Mouse (Mus musculus) heart, adult 2 months (tissue): ENCODE data around the gene Gpc1. TPM values are rescaled to one million over a fixed set of nuclear protein-coding genes. Genes with fewer than 3 reads are reported as not detected.
A peak's percentile ranks its signal among the peaks of the same experiment; 100 is the strongest.

ENCODE experiments used
- DNase-seq, 2 experiments: peaks; one replicate each; pipeline ENCODE4 v3.0.0; 2021
- H3K27ac ChIP-seq: fragments of 200-600 bp; 2 replicates; pipeline ENCODE4 v1.8.1; 2022
- H3K27me3 ChIP-seq: fragments of 200-500 bp; 2 replicates; pipeline ENCODE4 v1.6.1; 2012; ENCODE audit warnings: mild to moderate bottlenecking, low read length, inconsistent platforms, mixed read lengths; ENCODE audit not compliant: control insufficient read depth, insufficient read depth
- H3K36me3 ChIP-seq: fragments of 200-500 bp; 2 replicates; pipeline ENCODE4 v1.6.1; 2012; ENCODE audit warnings: low read length, inconsistent platforms; ENCODE audit not compliant: control insufficient read depth, insufficient read depth
- H3K4me1 ChIP-seq: fragments of 200-500 bp; 2 replicates; pipeline ENCODE4 v1.6.1; 2011; ENCODE audit warnings: low read length; ENCODE audit not compliant: control insufficient read depth, insufficient read depth
- H3K4me3 ChIP-seq: fragments of 200-600 bp; 2 replicates; pipeline ENCODE4 v1.8.1; 2022
- H3K79me2 ChIP-seq: fragments of 200-500 bp; replicated peaks from 2 replicates; pipeline ENCODE4 v1.6.1; 2012; ENCODE audit warnings: mild to moderate bottlenecking, inconsistent platforms, low read length, moderate library complexity, mixed read lengths; ENCODE audit not compliant: control insufficient read depth, insufficient read depth
- H3K9ac ChIP-seq: fragments of 200-500 bp; 2 replicates; pipeline ENCODE4 v1.6.1; 2012; ENCODE audit warnings: low read depth, mild to moderate bottlenecking, control low read depth, inconsistent platforms, low read length, mixed read lengths
- CTCF ChIP-seq: fragments of 200-600 bp; IDR thresholded peaks from 2 replicates; pipeline ENCODE4 v1.8.1; 2022; ENCODE audit warnings: antibody characterized with exemption, mild to moderate bottlenecking, moderate library complexity
- EP300 ChIP-seq: fragments of 200-500 bp; IDR thresholded peaks from 2 replicates; pipeline ENCODE4 v1.6.1; 2011; ENCODE audit warnings: low read depth, low read length, control low read depth; ENCODE audit not compliant: insufficient read depth
- POLR2A ChIP-seq: fragments of 200-500 bp; IDR thresholded peaks from 2 replicates; pipeline ENCODE4 v1.6.1; 2011; ENCODE audit warnings: mild to moderate bottlenecking, low read depth, low read length, control low read depth; ENCODE audit not compliant: insufficient read depth
- WGBS: fragments of 180-500 bp; shearing (Covaris S2); methylation state at CpG from one replicate; pipeline ENCODE4 v1.1.7; 2018; 5-methylcytosine and 5-hydroxymethylcytosine counted together
- intact Hi-C: fragments of 180-260 bp; cut with DNase I; formaldehyde crosslinking; loops from one replicate; pipeline ENCODE4 v1.15.1; 2025
- microRNA-seq, 2 experiments: library from miRNA; unstranded; fragments of <30 nt; microRNA quantifications; one replicate each; pipeline ENCODE4 v1.2.0; 2021
- polyA plus RNA-seq: library from polyadenylated mRNA; depleted of rRNA; stranded (reverse); fragments of >200 nt; gene quantifications from 2 replicates; pipeline ENCODE4 v1.2.3, GENCODE M21; 2012; rRNA removed
- total RNA-seq, 2 experiments: library from RNA; stranded (reverse); gene quantifications; 2 replicates each; pipeline ENCODE4 v1.2.3; 2021

The Gpc1 gene
- total and polyA plus RNA-seq, 3 experiments = 249 to 505 (median 428) TPM

DNA sequence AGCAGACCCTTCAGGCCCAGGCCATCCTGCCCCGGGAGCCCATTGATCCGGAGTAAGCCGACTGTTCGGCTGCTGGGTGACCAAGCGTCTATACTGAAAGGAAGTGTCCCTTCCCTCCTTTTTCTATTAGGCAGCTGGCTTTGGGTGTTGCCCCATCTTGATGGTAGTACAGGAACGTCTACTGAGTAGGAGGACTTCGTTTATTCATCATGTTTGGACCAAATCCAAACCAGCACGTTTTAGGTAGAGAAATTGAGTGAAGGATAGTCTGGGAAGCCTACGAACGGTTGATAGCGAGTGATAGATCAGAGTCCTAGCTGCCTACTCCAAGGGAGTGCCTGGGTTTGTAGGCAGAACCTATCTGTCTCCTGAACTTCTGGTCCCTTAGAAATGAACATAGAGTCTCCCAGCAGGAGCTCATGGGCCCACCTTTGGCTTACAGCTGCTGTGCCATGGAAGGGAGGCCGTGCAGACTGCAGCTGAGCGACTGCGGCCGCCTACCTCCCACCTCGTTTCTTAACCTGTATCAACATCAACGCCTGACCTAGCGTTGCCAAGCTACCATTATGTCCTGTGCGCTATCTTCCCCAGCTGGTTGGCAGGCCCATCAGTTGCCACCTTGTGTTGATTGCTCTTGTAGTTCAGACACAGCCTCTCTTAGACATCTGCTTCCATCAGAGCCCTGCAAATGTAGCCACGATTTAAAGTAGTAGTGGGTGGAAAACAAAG, 76.4 kb downstream of the Gpc1 start:
- H3K27ac ChIP-seq = peak overlapping the region; percentile 91
- intact Hi-C loops = loop anchor here (1.0 kb wide), 1 partner anchor 27 kb away; the partner anchor contains the start of gene Capn10
- no peak for DNase-seq
- peaks cover 18% of the 10 kb centered on the region for H3K4me1 ChIP-seq
- H3K9ac ChIP-seq = peak overlapping the region; percentile 37
- TF ChIP-seq POLR2A (no peak), EP300 (no peak), CTCF (no peak)
- peak overlapping the region; percentile 87 for H3K4me3 ChIP-seq
- no peaks in the 10 kb centered on the region for H3K36me3 ChIP-seq
- WGBS = 48% methylated on average over 20 of the region's 20 CpGs
- no peaks in the 10 kb centered on the region for H3K27me3 ChIP-seq
- H3K79me2 ChIP-seq = no peaks in the 10 kb centered on the region

DNA sequence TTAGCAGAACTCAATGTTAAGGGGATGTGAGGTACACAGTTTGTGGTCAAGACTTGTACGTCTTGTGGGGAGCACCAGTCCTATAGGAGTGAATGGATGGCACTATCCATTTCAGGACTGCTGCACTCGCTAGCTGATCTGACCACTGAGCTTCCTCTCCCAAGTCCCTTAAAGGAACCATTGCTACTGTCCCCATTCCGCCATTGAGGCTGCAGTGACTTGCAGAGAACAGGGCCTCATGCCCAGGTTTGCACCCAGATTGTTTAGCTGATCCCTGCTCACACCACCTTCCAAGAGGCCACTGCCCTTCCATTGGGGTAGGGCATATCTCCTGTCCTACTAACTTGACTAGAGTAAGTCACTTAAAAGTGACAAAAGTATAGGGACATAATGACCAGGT, 77.2 kb downstream of the Gpc1 start:
- H3K36me3 ChIP-seq = no peaks in the 10 kb centered on the region
- WGBS = 98% methylated on average over 3 of the region's 3 CpGs
- TF ChIP-seq EP300 = no peak
- TF ChIP-seq CTCF = no peak
- intact Hi-C loops = no loop called here
- DNase-seq = peak in 1 of 2 experiments; percentile 16
- H3K4me3 ChIP-seq = no peak overlapping the region
- H3K27ac ChIP-seq = no peak overlapping the region
- no peaks in the 10 kb centered on the region for H3K27me3 ChIP-seq
- no peaks in the 10 kb centered on the region for H3K79me2 ChIP-seq
- H3K9ac ChIP-seq = no peak overlapping the region
- H3K4me1 ChIP-seq = peaks cover 18% of the 10 kb centered on the region

DNA sequence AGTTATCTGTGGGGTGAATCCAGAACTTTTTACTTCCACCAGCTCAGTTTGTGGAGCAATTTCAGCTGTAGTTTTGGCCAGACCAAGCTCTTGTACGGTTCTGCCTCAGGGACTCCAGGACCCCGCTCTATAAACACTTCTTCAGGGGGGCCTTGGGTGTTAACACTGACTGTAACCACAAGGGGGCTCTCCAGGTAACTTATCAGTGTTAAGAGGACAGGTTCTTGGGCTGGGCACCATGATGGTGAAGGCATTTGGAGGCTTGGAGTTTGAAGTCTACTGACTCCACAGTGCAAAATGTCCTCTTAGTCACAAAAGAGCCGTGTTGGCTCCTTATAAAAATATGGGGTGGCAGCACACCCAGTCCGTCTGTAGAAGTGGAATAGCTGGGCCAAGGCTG, 77.6 kb downstream of the Gpc1 start:
- H3K27me3 ChIP-seq = no peaks in the 10 kb centered on the region
- no peak for DNase-seq
- no peak overlapping the region for H3K9ac ChIP-seq
- WGBS = 80% methylated on average over 4 of the region's 4 CpGs
- H3K4me3 ChIP-seq = no peak overlapping the region
- H3K36me3 ChIP-seq = no peaks in the 10 kb centered on the region
- TF ChIP-seq EP300 (no peak), CTCF (peak; percentile 61)
- intact Hi-C loops = no loop called here
- no peaks in the 10 kb centered on the region for H3K79me2 ChIP-seq
- peaks cover 18% of the 10 kb centered on the region for H3K4me1 ChIP-seq
- H3K27ac ChIP-seq = no peak overlapping the region

Small RNA genes within 50 kb of the gene (microRNA-seq; reads per million reads assigned to microRNA genes)
- gene Mir149 = 14,685 to 19,972 reads per million in 2 experiments

Other genes starting within 250 kb of the Gpc1 start
- gene Olfr1412, start 245.9 kb upstream of the Gpc1 start, total RNA-seq = not detected
- not detected in 2 replicates for gene Olfr1412, start 245.9 kb upstream of the Gpc1 start, polyA plus RNA-seq
- gene Olfr1411, start 237.2 kb upstream of the Gpc1 start, total RNA-seq = not detected
- gene Olfr1411, start 237.2 kb upstream of the Gpc1 start, polyA plus RNA-seq = not detected in 2 replicates
- gene Olfr1410, start 225.9 kb upstream of the Gpc1 start, total RNA-seq = not detected
- gene Olfr1410, start 225.9 kb upstream of the Gpc1 start, polyA plus RNA-seq = not detected in 2 replicates
- not detected for gene Olfr12, start 213.9 kb upstream of the Gpc1 start, total RNA-seq
- not detected in 2 replicates for gene Olfr12, start 213.9 kb upstream of the Gpc1 start, polyA plus RNA-seq
- 100 to 1,000 TPM; 215 to 241 TPM for gene Cops9, start 189.7 kb upstream of the Gpc1 start, total RNA-seq
- gene Cops9, start 189.7 kb upstream of the Gpc1 start, polyA plus RNA-seq = 144 and 181 TPM in 2 replicates
- gene Otos, start 182.8 kb upstream of the Gpc1 start, total RNA-seq = not detected
- gene Otos, start 182.8 kb upstream of the Gpc1 start, polyA plus RNA-seq = not detected in 2 replicates
- under 1 TPM in 1 of 2 experiments, not detected in 1; 0.09 TPM for gene Ankmy1, start 71.3 kb downstream of the Gpc1 start, total RNA-seq
- 0.21 TPM in 1 of 2 replicates, not detected in the other for gene Ankmy1, start 71.3 kb downstream of the Gpc1 start, polyA plus RNA-seq
- 10 to 100 TPM; 15.1 to 15.5 TPM for gene Dusp28, start 75.3 kb downstream of the Gpc1 start, total RNA-seq
- gene Dusp28, start 75.3 kb downstream of the Gpc1 start, polyA plus RNA-seq = 27.9 and 29.2 TPM in 2 replicates
- gene Rnpepl1, start 79.1 kb downstream of the Gpc1 start, total RNA-seq = 10 to 100 TPM; 66.1 to 78.3 TPM
- 89.8 and 107 TPM in 2 replicates for gene Rnpepl1, start 79.1 kb downstream of the Gpc1 start, polyA plus RNA-seq
- 1 to 10 TPM; 5.0 to 5.6 TPM for gene Capn10, start 102.7 kb downstream of the Gpc1 start, total RNA-seq
- 7.7 and 9.1 TPM in 2 replicates for gene Capn10, start 102.7 kb downstream of the Gpc1 start, polyA plus RNA-seq
- 1 to 10 TPM in 1 of 2 experiments, under 1 TPM in 1; 0.50 to 1.0 TPM for gene Gpr35, start 119.2 kb downstream of the Gpc1 start, total RNA-seq
- 1.1 and 1.2 TPM in 2 replicates for gene Gpr35, start 119.2 kb downstream of the Gpc1 start, polyA plus RNA-seq
- not detected for gene Aqp12, start 174.7 kb downstream of the Gpc1 start, total RNA-seq
- gene Aqp12, start 174.7 kb downstream of the Gpc1 start, polyA plus RNA-seq = not detected in 2 replicates